Mouse (Mus musculus): Measurements from ENCODE around the gene Ptp4a2.

DNA sequence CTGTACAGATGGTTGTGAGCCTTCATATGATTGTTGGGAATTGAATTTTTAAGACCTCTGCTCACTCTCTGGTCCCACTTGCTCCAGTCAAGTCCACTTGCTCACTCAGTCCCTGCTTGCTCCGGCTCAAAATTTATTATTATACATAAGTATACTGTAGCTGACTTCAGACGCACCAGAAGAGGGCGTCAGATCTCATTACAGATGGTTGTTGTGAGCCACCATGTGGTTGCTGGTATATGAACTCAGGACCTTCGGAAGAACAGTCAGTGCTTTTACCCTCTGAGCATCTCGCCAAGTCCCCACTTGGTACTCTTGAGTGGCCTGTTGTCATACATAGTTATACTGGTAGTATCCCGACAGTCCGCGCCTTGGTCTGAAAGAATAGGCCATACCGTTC lies 35.8 kb downstream of the Ptp4a2 start:
- TF ChIP-seq POLR2A (IDR thresholded peaks at IDR 0.05; ENCODE audit: control insufficient read depth in 1 of 2, insufficient read depth in 1 of 2, low read depth in 1 of 2, low read length in 2 of 2, poor library complexity in 1 of 2) (no peak), ZMIZ1 (IDR thresholded peaks at IDR 0.05; ENCODE audit: low read depth, low read length) (no peak), RAD21 (IDR thresholded peaks at IDR 0.05; ENCODE audit: low read depth, low read length) (no peak), E2F4 (IDR thresholded peaks at IDR 0.05; ENCODE audit: borderline replicate concordance, low read depth, low read length) (no peak), USF1 (IDR thresholded peaks at IDR 0.05; ENCODE audit: low read depth, low read length) (no peak), EP300 (IDR thresholded peaks at IDR 0.05; ENCODE audit: low read depth in 1 of 2, low read length in 2 of 2) (no peak), CTCF (IDR thresholded peaks at IDR 0.05 in 2 of 3, conservative IDR thresholded peaks at IDR 0.05 in 1 of 3; ENCODE audit: control insufficient read depth in 1 of 3, insufficient read depth in 1 of 3, low read depth in 2 of 3, low read length in 3 of 3, poor library complexity in 1 of 3, severe bottlenecking in 1 of 3) (peak in 1 of 3 experiments; percentile 59; a peak in 2 of 6 replicates), MYB (IDR thresholded peaks at IDR 0.05; ENCODE audit: low read depth, low read length) (no peak), MAZ (IDR thresholded peaks at IDR 0.05; ENCODE audit: low read depth, low read length) (no peak), MEF2A (IDR thresholded peaks at IDR 0.05; ENCODE audit: extremely low read depth, insufficient replicate concordance, low read depth, low read length, poor library complexity, severe bottlenecking) (no peak), HCFC1 (IDR thresholded peaks at IDR 0.05; ENCODE audit: low read depth, low read length) (no peak), ZKSCAN1 (IDR thresholded peaks at IDR 0.05; ENCODE audit: low read depth, low read length) (no peak), RCOR1 (IDR thresholded peaks at IDR 0.05; ENCODE audit: low read depth, low read length) (no peak)
